Mouse (Mus musculus): ENCODE data around the gene St8sia1. TPM values are rescaled to one million over a fixed set of nuclear protein-coding genes. Genes with fewer than 3 reads are reported as not detected.
A peak's percentile ranks its signal among the peaks of the same experiment; 100 is the strongest.

The St8sia1 gene
- polyA plus RNA-seq, 1 experiment from 2014 or later, result 3.4 TPM

GRCm38 (mm10) chr6:142908911-142909770 lies 55.1 kb downstream of the St8sia1 start:
- Histone ChIP-seq H3K4me1 (no peaks in the 10 kb centered on the region), H3K9me3 (no peaks in the 10 kb centered on the region), H3K36me3 (no peaks in the 10 kb centered on the region), H3K27ac (no peak overlapping the region; the same call in 1 of the 2 replicates), H3K4me3 (no peak overlapping the region), H3K27me3 (ENCODE audit: insufficient read depth, poor library complexity, severe bottlenecking) (no peaks in the 10 kb centered on the region)
- no peak for DNase-seq (ENCODE audit: low spot score)
- 64% methylated on average over 5 of the region's 5 CpGs for WGBS

- H3K27ac ChIP-seq, result no peak overlapping the region; the same call in 1 of the 2 replicates
- no peaks in the 10 kb centered on the region for H3K27me3 ChIP-seq (ENCODE audit: insufficient read depth, poor library complexity, severe bottlenecking)
- no peaks in the 10 kb centered on the region for H3K36me3 ChIP-seq
- no peak overlapping the region for H3K4me3 ChIP-seq
- H3K4me1 ChIP-seq, result no peaks in the 10 kb centered on the region
- DNase-seq (ENCODE audit: low spot score), result no peak
- WGBS, result 73% methylated on average over 3 of the region's 3 CpGs
- no peaks in the 10 kb centered on the region for H3K9me3 ChIP-seq
These were observed 55.8 kb downstream of the St8sia1 start for GRCm38 (mm10) chr6:142908412-142908811.

GRCm38 (mm10) chr6:142895371-142895770 lies 68.9 kb downstream of the St8sia1 start:
- 73% methylated on average over 3 of the region's 3 CpGs for WGBS
- no peak for DNase-seq (ENCODE audit: low spot score)
- Histone ChIP-seq H3K4me1 (no peaks in the 10 kb centered on the region), H3K36me3 (no peaks in the 10 kb centered on the region), H3K9me3 (no peaks in the 10 kb centered on the region), H3K27ac (peak overlapping the region; percentile 22; the same call in 1 of the 2 replicates), H3K27me3 (ENCODE audit: insufficient read depth, poor library complexity, severe bottlenecking) (no peaks in the 10 kb centered on the region), H3K4me3 (no peak overlapping the region)

- no peak overlapping the region for H3K27ac ChIP-seq
- H3K36me3 ChIP-seq, result no peaks in the 10 kb centered on the region
- no peak overlapping the region for H3K4me3 ChIP-seq
- H3K27me3 ChIP-seq (ENCODE audit: insufficient read depth, poor library complexity, severe bottlenecking), result no peaks in the 10 kb centered on the region
- no peaks in the 10 kb centered on the region for H3K4me1 ChIP-seq
- 81% methylated on average over 4 of the region's 4 CpGs for WGBS
- no peaks in the 10 kb centered on the region for H3K9me3 ChIP-seq
- DNase-seq (ENCODE audit: low spot score), result no peak
These were observed 70.5 kb downstream of the St8sia1 start for GRCm38 (mm10) chr6:142893716-142894115.

GRCm38 (mm10) chr6:142890321-142890720 lies 73.9 kb downstream of the St8sia1 start:
- 91% methylated on average over 6 of the region's 6 CpGs for WGBS
- no peak for DNase-seq (ENCODE audit: low spot score)
- H3K4me3 ChIP-seq, result no peak overlapping the region
- H3K27ac ChIP-seq, result no peak overlapping the region
- no peaks in the 10 kb centered on the region for H3K27me3 ChIP-seq (ENCODE audit: insufficient read depth, poor library complexity, severe bottlenecking)
- no peaks in the 10 kb centered on the region for H3K9me3 ChIP-seq
- H3K36me3 ChIP-seq, result no peaks in the 10 kb centered on the region
- H3K4me1 ChIP-seq, result no peaks in the 10 kb centered on the region

GRCm38 (mm10) chr6:142888970-142889740 lies 75.1 kb downstream of the St8sia1 start:
- H3K9me3 ChIP-seq, result no peaks in the 10 kb centered on the region
- H3K27me3 ChIP-seq (ENCODE audit: insufficient read depth, poor library complexity, severe bottlenecking), result no peaks in the 10 kb centered on the region
- no peak for DNase-seq (ENCODE audit: low spot score)
- H3K4me1 ChIP-seq, result 0 out of 2 replicates have a peak, but pooled peaks cover 2% of the 10 kb centered on the region
- no peak overlapping the region for H3K27ac ChIP-seq
- no peak overlapping the region for H3K4me3 ChIP-seq
- no peaks in the 10 kb centered on the region for H3K36me3 ChIP-seq
- WGBS, result 89% methylated on average over 9 of the region's 9 CpGs

- H3K27me3 ChIP-seq (ENCODE audit: insufficient read depth, poor library complexity, severe bottlenecking), result no peaks in the 10 kb centered on the region
- H3K9me3 ChIP-seq, result no peaks in the 10 kb centered on the region
- H3K4me1 ChIP-seq, result 0 out of 2 replicates have a peak, but pooled peaks cover 3% of the 10 kb centered on the region
- DNase-seq (ENCODE audit: low spot score), result no peak
- H3K27ac ChIP-seq, result no peak overlapping the region
- 80% methylated on average over 6 of the region's 6 CpGs for WGBS
- H3K4me3 ChIP-seq, result no peak overlapping the region
- no peaks in the 10 kb centered on the region for H3K36me3 ChIP-seq
These were observed 75.9 kb downstream of the St8sia1 start for GRCm38 (mm10) chr6:142888346-142888745.

GRCm38 (mm10) chr6:142887375-142887774 lies 76.9 kb downstream of the St8sia1 start:
- 73% methylated on average over 1 of the region's 1 CpGs for WGBS
- DNase-seq (ENCODE audit: low spot score), result no peak
- H3K4me3 ChIP-seq, result no peak overlapping the region

GRCm38 (mm10) chr6:142885364-142886154 lies 78.7 kb downstream of the St8sia1 start:
- H3K27ac ChIP-seq, result no peak overlapping the region
- DNase-seq (ENCODE audit: low spot score), result no peak
- WGBS, result 79% methylated on average over 11 of the region's 11 CpGs

More at GRCm38 (mm10) chr6:142887375-142887774, 76.9 kb downstream of the St8sia1 start:
- no peak overlapping the region for H3K27ac ChIP-seq
- H3K36me3 ChIP-seq, result no peaks in the 10 kb centered on the region
- H3K4me1 ChIP-seq, result 0 out of 2 replicates have a peak, but pooled peaks cover 3% of the 10 kb centered on the region
- no peaks in the 10 kb centered on the region for H3K27me3 ChIP-seq (ENCODE audit: insufficient read depth, poor library complexity, severe bottlenecking)
- H3K9me3 ChIP-seq, result no peaks in the 10 kb centered on the region

GRCm38 (mm10) chr6:142884128-142884527 lies 80.1 kb downstream of the St8sia1 start:
- WGBS, result 47% methylated on average over 9 of the region's 9 CpGs
- Histone ChIP-seq H3K9me3 (no peaks in the 10 kb centered on the region), H3K27ac (no peak overlapping the region), H3K27me3 (ENCODE audit: insufficient read depth, poor library complexity, severe bottlenecking) (no peaks in the 10 kb centered on the region), H3K4me1 (peaks cover 9% of the 10 kb centered on the region), H3K36me3 (no peaks in the 10 kb centered on the region), H3K4me3 (no peak overlapping the region)
- no peak for DNase-seq (ENCODE audit: low spot score)

More at GRCm38 (mm10) chr6:142885364-142886154, 78.7 kb downstream of the St8sia1 start:
- no peaks in the 10 kb centered on the region for H3K36me3 ChIP-seq
- H3K4me3 ChIP-seq, result no peak overlapping the region
- H3K4me1 ChIP-seq, result 0 out of 2 replicates have a peak, but pooled peaks cover 3% of the 10 kb centered on the region
- no peaks in the 10 kb centered on the region for H3K9me3 ChIP-seq
- H3K27me3 ChIP-seq (ENCODE audit: insufficient read depth, poor library complexity, severe bottlenecking), result no peaks in the 10 kb centered on the region

GRCm38 (mm10) chr6:142880849-142881470 lies 83.3 kb downstream of the St8sia1 start:
- Histone ChIP-seq H3K4me3 (no peak overlapping the region), H3K4me1 (peaks cover 40% of the 10 kb centered on the region), H3K27ac (no peak overlapping the region), H3K27me3 (ENCODE audit: insufficient read depth, poor library complexity, severe bottlenecking) (no peaks in the 10 kb centered on the region), H3K36me3 (no peaks in the 10 kb centered on the region), H3K9me3 (no peaks in the 10 kb centered on the region)
- DNase-seq (ENCODE audit: low spot score), result no peak
- 91% methylated on average over 8 of the region's 8 CpGs for WGBS

Data from heart, embryonic 10.5 days (tissue).